Mouse (Mus musculus) heart, adult 2 months (tissue): ENCODE results near the gene Gnpat. TPM values are rescaled to one million over a fixed set of nuclear protein-coding genes. Genes with fewer than 3 reads are reported as not detected.

ENCODE experiments used
- DNase-seq, 2 experiments: peaks; one replicate each; pipeline ENCODE4 v3.0.0; 2021
- H3K27ac ChIP-seq: fragments of 200-600 bp; 2 replicates; pipeline ENCODE4 v1.8.1; 2022
- H3K27me3 ChIP-seq: fragments of 200-500 bp; 2 replicates; pipeline ENCODE4 v1.6.1; 2012; ENCODE audit warnings: mild to moderate bottlenecking, low read length, inconsistent platforms, mixed read lengths; ENCODE audit not compliant: control insufficient read depth, insufficient read depth
- H3K36me3 ChIP-seq: fragments of 200-500 bp; 2 replicates; pipeline ENCODE4 v1.6.1; 2012; ENCODE audit warnings: low read length, inconsistent platforms; ENCODE audit not compliant: control insufficient read depth, insufficient read depth
- H3K4me1 ChIP-seq: fragments of 200-500 bp; 2 replicates; pipeline ENCODE4 v1.6.1; 2011; ENCODE audit warnings: low read length; ENCODE audit not compliant: control insufficient read depth, insufficient read depth
- H3K4me3 ChIP-seq: fragments of 200-600 bp; 2 replicates; pipeline ENCODE4 v1.8.1; 2022
- H3K79me2 ChIP-seq: fragments of 200-500 bp; replicated peaks from 2 replicates; pipeline ENCODE4 v1.6.1; 2012; ENCODE audit warnings: mild to moderate bottlenecking, inconsistent platforms, low read length, moderate library complexity, mixed read lengths; ENCODE audit not compliant: control insufficient read depth, insufficient read depth
- H3K9ac ChIP-seq: fragments of 200-500 bp; 2 replicates; pipeline ENCODE4 v1.6.1; 2012; ENCODE audit warnings: low read depth, mild to moderate bottlenecking, control low read depth, inconsistent platforms, low read length, mixed read lengths
- CTCF ChIP-seq: fragments of 200-600 bp; IDR thresholded peaks from 2 replicates; pipeline ENCODE4 v1.8.1; 2022; ENCODE audit warnings: antibody characterized with exemption, mild to moderate bottlenecking, moderate library complexity
- EP300 ChIP-seq: fragments of 200-500 bp; IDR thresholded peaks from 2 replicates; pipeline ENCODE4 v1.6.1; 2011; ENCODE audit warnings: low read depth, low read length, control low read depth; ENCODE audit not compliant: insufficient read depth
- POLR2A ChIP-seq: fragments of 200-500 bp; IDR thresholded peaks from 2 replicates; pipeline ENCODE4 v1.6.1; 2011; ENCODE audit warnings: mild to moderate bottlenecking, low read depth, low read length, control low read depth; ENCODE audit not compliant: insufficient read depth
- WGBS: fragments of 180-500 bp; shearing (Covaris S2); methylation state at CpG from one replicate; pipeline ENCODE4 v1.1.7; 2018; 5-methylcytosine and 5-hydroxymethylcytosine counted together
- intact Hi-C: fragments of 180-260 bp; cut with DNase I; formaldehyde crosslinking; loops from one replicate; pipeline ENCODE4 v1.15.1; 2025
- polyA plus RNA-seq: library from polyadenylated mRNA; depleted of rRNA; stranded (reverse); fragments of >200 nt; gene quantifications from 2 replicates; pipeline ENCODE4 v1.2.3, GENCODE M21; 2012
- total RNA-seq, 2 experiments: library from RNA; stranded (reverse); gene quantifications; 2 replicates each; pipeline ENCODE4 v1.2.3; 2021

Gnpat gene
- total and polyA plus RNA-seq, 3 experiments = 169 to 199 (median 189) TPM

DNA sequence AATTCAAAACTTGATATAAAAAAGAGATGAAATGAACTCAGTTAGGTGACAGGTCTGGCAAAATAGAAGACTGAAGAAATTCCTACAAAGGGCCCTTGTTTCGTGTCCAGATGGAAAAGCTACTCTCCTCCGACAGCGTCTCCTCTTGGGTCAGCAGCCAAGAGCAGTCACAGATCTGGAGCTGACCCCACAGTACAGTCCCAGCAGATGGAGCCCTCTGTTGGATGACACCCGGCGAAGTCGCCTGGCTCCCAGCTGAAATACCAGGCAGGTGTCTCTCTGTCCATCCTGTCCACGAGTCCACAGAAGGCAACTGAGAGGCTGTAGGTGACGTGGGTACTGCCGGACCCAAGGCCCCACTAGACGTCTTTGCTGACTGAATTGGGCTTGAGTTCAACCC, 47.5 kb downstream of the Gnpat start:
- H3K27me3 ChIP-seq = no peaks in the 10 kb centered on the region
- peak overlapping the region; percentile 67 for H3K27ac ChIP-seq
- DNase-seq = peak; percentile 42 to 48
- TF ChIP-seq EP300 (no peak), POLR2A (no peak), CTCF (peak; percentile 64)
- H3K79me2 ChIP-seq = peaks cover 4% of the 10 kb centered on the region
- H3K4me1 ChIP-seq = peaks cover 13% of the 10 kb centered on the region
- peaks cover 6% of the 10 kb centered on the region; the same call in 1 of the 2 replicates for H3K36me3 ChIP-seq
- no peak overlapping the region for H3K4me3 ChIP-seq
- H3K9ac ChIP-seq = no peak overlapping the region
- intact Hi-C loops = loop anchor here (5.0 kb wide), 1 partner anchor 37 kb away; the partner anchor contains the start of gene Egln1
- WGBS = 37% methylated on average over 10 of the region's 10 CpGs

- H3K36me3 ChIP-seq = peaks cover 6% of the 10 kb centered on the region; the same call in 1 of the 2 replicates
- no peaks in the 10 kb centered on the region for H3K27me3 ChIP-seq
- WGBS = 49% methylated on average over 17 of the region's 17 CpGs
- intact Hi-C loops = loop anchor here (5.0 kb wide), 1 partner anchor 35 kb away; the partner anchor contains the start of gene Egln1
- H3K27ac ChIP-seq = peak overlapping the region; percentile 56
- peaks cover 5% of the 10 kb centered on the region for H3K79me2 ChIP-seq
- H3K4me3 ChIP-seq = no peak overlapping the region
- peaks cover 14% of the 10 kb centered on the region for H3K4me1 ChIP-seq
- DNase-seq = peak in 1 of 2 experiments; percentile 30
- peak overlapping the region; percentile 44 for H3K9ac ChIP-seq
- no peak for TF ChIP-seq EP300
- TF ChIP-seq CTCF = no peak
- no peak for TF ChIP-seq POLR2A
These were observed 49.4 kb downstream of the Gnpat start for GRCm38 (mm10) chr8:124911938-124912872.

DNA sequence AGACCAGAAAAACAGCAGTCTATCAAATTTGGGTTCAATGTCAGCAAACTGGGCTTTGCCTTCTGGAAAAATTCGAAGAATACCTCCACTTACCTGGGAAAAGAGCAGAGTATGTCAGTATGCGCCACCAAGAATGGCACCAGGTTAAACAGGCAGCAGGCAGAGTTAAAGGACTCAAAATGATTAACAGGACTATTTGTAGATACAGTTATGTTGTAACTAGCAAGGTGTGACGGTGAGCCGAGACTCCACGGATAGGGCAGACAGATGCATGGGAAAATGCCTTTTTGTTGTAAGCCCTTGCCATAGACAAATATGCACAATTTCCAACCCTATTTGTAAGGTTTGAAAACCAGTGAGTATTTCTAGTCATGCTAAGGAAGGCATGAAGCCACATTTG, 51.2 kb downstream of the Gnpat start:
- DNase-seq = no peak
- Histone ChIP-seq H3K9ac (no peak overlapping the region), H3K79me2 (peaks cover 10% of the 10 kb centered on the region), H3K27me3 (no peaks in the 10 kb centered on the region), H3K36me3 (peaks cover 4% of the 10 kb centered on the region; the same call in 1 of the 2 replicates), H3K4me3 (no peak overlapping the region), H3K4me1 (peaks cover 23% of the 10 kb centered on the region), H3K27ac (no peak overlapping the region)
- intact Hi-C loops = loop anchor here (5.0 kb wide), 1 partner anchor 33 kb away; the partner anchor contains the start of gene Egln1
- no peak for TF ChIP-seq EP300
- no peak for TF ChIP-seq POLR2A
- TF ChIP-seq CTCF = no peak
- 96% methylated on average over 5 of the region's 5 CpGs for whole genome bisulfite sequencing

DNA sequence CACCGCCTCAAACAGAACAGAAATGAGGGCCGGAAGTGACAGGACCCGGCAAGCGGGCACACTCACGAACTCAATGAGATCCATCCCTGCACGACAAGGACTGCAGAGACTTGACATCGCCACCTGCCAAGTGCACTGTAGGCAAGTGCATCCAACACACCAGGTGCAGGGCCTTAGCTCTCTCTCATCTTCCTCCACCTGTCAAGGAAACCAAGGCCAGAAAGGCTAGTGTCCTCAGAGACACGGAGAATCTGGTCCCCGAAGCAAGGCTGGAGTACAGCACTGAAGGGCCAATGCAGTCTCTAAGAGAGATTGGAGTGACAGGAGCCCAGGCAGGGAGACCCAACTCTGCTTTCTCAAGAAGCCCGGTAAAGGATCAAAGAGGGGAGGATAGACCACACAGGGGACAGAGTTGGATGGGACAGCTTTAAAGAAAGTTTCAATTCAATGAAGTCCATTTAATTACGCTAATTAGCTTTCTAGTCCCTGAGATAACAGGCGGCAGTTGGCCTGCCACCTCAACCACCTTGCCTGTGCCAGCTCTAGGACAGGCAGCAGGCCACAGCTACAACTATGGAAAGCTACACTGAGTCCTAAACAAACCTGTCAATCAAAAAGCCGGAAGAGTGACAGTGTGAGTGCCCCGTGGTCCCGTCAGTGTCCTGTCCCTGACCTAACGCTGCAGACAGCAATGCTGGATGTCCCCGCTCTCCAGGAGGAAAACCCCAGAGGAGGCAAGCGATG, 55.1 kb downstream of the Gnpat start:
- peaks cover 31% of the 10 kb centered on the region for H3K4me1 ChIP-seq
- 0 out of 2 replicates have a peak overlapping the region, but pooled peaks have one; percentile 24 for H3K9ac ChIP-seq
- H3K36me3 ChIP-seq = no peaks in the 10 kb centered on the region; the same call in 1 of the 2 replicates
- H3K79me2 ChIP-seq = peaks cover 12% of the 10 kb centered on the region
- no peak for DNase-seq
- peak overlapping the region; percentile 67 for H3K27ac ChIP-seq
- 60% methylated on average over 18 of the region's 18 CpGs for WGBS
- H3K27me3 ChIP-seq = no peaks in the 10 kb centered on the region
- intact Hi-C loops = no loop called here
- TF ChIP-seq POLR2A (no peak), CTCF (no peak), EP300 (no peak)
- H3K4me3 ChIP-seq = no peak overlapping the region

DNA sequence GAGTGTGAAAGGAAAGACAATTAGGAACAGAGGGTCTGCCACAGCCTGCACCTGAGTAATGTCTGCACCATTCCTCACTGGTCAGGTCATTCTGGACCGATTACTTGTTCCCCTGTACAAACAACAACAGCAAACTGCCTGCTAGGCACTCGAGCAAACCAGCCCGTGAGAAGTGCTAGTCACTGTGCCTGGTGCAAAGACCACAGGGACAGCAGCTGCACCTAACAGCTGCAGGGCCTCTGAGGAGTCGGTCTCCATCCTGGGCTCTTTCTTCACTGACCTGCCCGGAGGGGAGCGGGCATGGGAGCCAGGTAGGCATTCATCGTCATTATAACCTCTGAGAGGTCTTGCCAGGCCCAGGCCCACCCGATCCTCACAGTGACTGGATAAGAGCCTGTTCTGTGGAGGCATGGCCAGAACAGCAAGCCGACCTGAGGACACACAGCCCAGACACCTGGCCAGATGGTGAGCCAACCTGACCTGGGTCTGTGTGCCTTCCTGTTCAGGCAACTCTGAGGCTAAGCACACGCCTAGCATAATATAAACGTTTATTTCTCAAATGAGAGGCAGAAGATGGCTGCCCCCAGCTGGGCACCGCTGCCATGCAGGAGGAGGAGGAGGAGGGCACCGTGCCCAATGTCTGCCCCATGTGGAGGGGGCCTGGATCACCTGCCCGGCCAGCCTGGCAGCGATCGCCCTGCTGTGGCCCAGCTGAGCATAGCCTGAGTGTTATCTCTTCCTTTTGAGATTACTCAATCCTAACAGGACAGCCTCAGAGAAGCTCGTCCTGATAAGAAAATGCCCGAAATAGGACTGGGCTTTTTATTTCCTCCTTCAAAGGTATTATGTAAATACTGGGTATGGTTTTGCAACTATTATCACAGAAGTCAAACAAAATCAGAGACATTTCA, 58.8 kb downstream of the Gnpat start:
- Histone ChIP-seq H3K27ac (peak overlapping the region; percentile 91), H3K27me3 (no peaks in the 10 kb centered on the region), H3K4me3 (peak overlapping the region; percentile 3; the same call in 1 of the 2 replicates), H3K79me2 (peaks cover 15% of the 10 kb centered on the region), H3K4me1 (peaks cover 52% of the 10 kb centered on the region), H3K36me3 (no peaks in the 10 kb centered on the region; the same call in none of the 2 replicates), H3K9ac (peak overlapping the region; percentile 64)
- WGBS = 30% methylated on average over 18 of the region's 18 CpGs
- intact Hi-C loops = no loop called here
- TF ChIP-seq POLR2A (peak; percentile 25; the same call in 1 of the 2 replicates), EP300 (peak; percentile 82), CTCF (peak; percentile 54)
- peak; percentile 58 to 76 for DNase-seq
